Mouse (Mus musculus) limb, embryonic 14.5 days (tissue): Measurements from ENCODE around the gene Trip4. TPM values are rescaled to one million over a fixed set of nuclear protein-coding genes. Genes with fewer than 3 reads are reported as not detected.

Experiments
- ATAC-seq: fragments of 200-750 bp; cut with Nextera tagmentation; 2 replicates; pipeline ENCODE4 v1.8.0; 2017; ENCODE audit warnings: low read depth, moderate number of reproducible peaks, moderate TSS enrichment; ENCODE audit not compliant: low FRiP score
- DNase-seq: peaks from one replicate; pipeline ENCODE4 v3.0.0-alpha.2; 2015; ENCODE audit warnings: low spot score
- H3K27ac ChIP-seq: fragments of 300-500 bp; sonication (generic); replicated peaks from 2 replicates; pipeline ENCODE4 v1.5.1; 2014; ENCODE audit warnings: low read depth, mild to moderate bottlenecking, low read length, moderate library complexity, mixed read lengths
- H3K27me3 ChIP-seq: fragments of 300-500 bp; sonication (generic); 2 replicates; pipeline ENCODE4 v1.6.1; 2014; ENCODE audit warnings: low read length, mixed read lengths; ENCODE audit not compliant: control insufficient read depth, insufficient read depth
- H3K36me3 ChIP-seq: fragments of 300-500 bp; sonication (generic); 2 replicates; pipeline ENCODE4 v1.6.1; 2014; ENCODE audit warnings: mild to moderate bottlenecking, low read length, moderate library complexity, mixed read lengths; ENCODE audit not compliant: control insufficient read depth, insufficient read depth
- H3K4me1 ChIP-seq: fragments of 300-500 bp; sonication (generic); 2 replicates; pipeline ENCODE4 v1.6.1; 2014; ENCODE audit warnings: antibody characterized with exemption, low read length, mixed read lengths; ENCODE audit not compliant: control insufficient read depth, insufficient read depth
- H3K4me2 ChIP-seq: fragments of 300-500 bp; sonication (generic); replicated peaks from 2 replicates; pipeline ENCODE4 v1.6.1; 2014; ENCODE audit warnings: low read depth, mild to moderate bottlenecking, low read length, moderate library complexity; ENCODE audit not compliant: severe bottlenecking
- H3K4me3 ChIP-seq: fragments of 300-500 bp; sonication (generic); replicated peaks from 2 replicates; pipeline ENCODE4 v1.5.1; 2014; ENCODE audit warnings: low read length
- H3K9ac ChIP-seq: fragments of 300-500 bp; sonication (generic); 2 replicates; pipeline ENCODE4 v1.6.1; 2014; ENCODE audit warnings: mild to moderate bottlenecking, low read depth, low read length, moderate library complexity; ENCODE audit not compliant: severe bottlenecking
- H3K9me3 ChIP-seq: fragments of 300-500 bp; sonication (generic); 2 replicates; pipeline ENCODE4 v1.6.1; 2016; ENCODE audit warnings: low read length; ENCODE audit not compliant: control insufficient read depth
- POLR2A ChIP-seq: fragments of 200-500 bp; IDR thresholded peaks from 2 replicates; pipeline ENCODE4 v1.8.0; 2012; ENCODE audit warnings: inconsistent platforms, mild to moderate bottlenecking, moderate library complexity, borderline replicate concordance; ENCODE audit not compliant: insufficient read depth, insufficient read length; ENCODE audit errors: extremely low read depth
- WGBS: fragments of 180-500 bp; shearing (Covaris S2); extraction: QIAGEN DNeasy Blood & Tissue Kit; methylation state at CpG from one replicate; pipeline ENCODE4 v1.1.7; 2014; 5-methylcytosine and 5-hydroxymethylcytosine counted together
- polyA plus RNA-seq, 2 experiments: library from polyadenylated mRNA; depleted of rRNA in 1 of 2; stranded (reverse) in 1 of 2; unstranded in 1 of 2; fragments of >200 nt; fragmentation: Nextera tagmentation in 1 of 2; extraction: Ambion mirVana in 1 of 2; gene quantifications; 2 replicates each; pipeline versions ENCODE4 v1.2.1 to v1.2.3; 2012 to 2014

Trip4 gene
- polyA plus RNA-seq, 2 experiments, result 24.8 to 31.2 TPM

DNA sequence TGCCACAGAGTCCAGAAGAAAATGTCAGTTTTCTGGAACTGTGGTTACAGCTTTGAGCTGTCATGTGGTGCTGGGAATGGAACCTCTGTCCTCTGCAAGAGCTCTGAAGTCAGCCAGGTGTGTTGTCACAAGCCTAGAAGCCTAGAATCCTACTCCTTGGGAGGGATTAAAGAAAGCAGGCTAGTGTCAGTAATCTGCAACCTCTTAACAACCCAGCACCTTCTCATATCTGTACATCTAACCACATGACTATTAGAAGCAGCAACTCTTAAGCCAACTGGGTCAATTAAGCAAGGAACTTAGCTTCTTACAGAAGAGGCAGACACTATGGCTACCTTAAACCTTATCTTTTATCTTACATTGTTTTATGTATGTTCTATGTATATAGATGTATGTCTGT lies 71.7 kb downstream of the Trip4 start:
- Histone ChIP-seq H3K36me3 (peaks cover 29% of the 10 kb centered on the region), H3K4me3 (no peak overlapping the region), H3K27me3 (no peaks in the 10 kb centered on the region), H3K4me2 (no peak overlapping the region), H3K4me1 (no peaks in the 10 kb centered on the region), H3K27ac (no peak overlapping the region), H3K9me3 (no peaks in the 10 kb centered on the region), H3K9ac (no peak overlapping the region)
- no peak for ATAC-seq
- no peak for DNase-seq
- TF ChIP-seq POLR2A, result no peak

DNA sequence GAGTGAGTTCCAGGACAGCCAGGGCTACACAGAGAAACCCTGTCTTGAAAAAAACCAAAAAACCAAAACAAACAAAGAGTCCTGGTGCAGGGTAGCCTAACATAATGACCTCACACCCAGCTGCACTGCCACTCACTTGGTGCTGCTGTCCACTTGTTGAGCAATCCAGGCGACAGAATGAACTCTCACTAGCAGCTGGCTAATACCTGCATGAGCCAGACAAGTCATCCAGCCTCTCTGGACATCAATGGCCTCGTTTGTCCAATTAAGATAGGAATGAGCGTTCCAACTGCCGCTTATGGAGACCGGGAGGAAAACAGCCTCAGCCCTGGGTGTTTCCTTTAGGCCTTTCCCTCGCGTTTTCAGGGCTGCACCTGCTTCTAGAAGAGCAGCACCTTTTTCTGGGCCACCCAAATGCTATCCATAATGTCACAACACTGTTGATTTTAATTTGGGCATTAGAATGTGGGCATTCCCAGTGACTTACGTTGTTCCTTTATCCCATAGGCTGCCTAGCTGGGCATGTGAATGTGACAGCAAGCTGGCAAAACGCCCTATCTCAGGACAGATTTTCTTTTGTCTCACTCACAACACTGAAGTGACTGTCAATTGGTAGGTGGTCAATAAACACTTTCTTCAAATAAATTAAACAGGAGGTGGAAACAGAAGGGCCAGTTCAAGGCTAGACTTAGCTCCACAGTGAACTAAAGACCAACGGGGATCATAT lies 73.8 kb downstream of the Trip4 start:
- WGBS, result 81% methylated on average over 10 of the region's 10 CpGs
- Histone ChIP-seq H3K4me3 (no peak overlapping the region), H3K27ac (no peak overlapping the region), H3K9ac (no peak overlapping the region), H3K4me2 (no peak overlapping the region), H3K27me3 (no peaks in the 10 kb centered on the region), H3K36me3 (peaks cover 25% of the 10 kb centered on the region), H3K4me1 (no peaks in the 10 kb centered on the region), H3K9me3 (no peaks in the 10 kb centered on the region)
- ATAC-seq, result no peak
- TF ChIP-seq POLR2A, result no peak
- no peak for DNase-seq

DNA sequence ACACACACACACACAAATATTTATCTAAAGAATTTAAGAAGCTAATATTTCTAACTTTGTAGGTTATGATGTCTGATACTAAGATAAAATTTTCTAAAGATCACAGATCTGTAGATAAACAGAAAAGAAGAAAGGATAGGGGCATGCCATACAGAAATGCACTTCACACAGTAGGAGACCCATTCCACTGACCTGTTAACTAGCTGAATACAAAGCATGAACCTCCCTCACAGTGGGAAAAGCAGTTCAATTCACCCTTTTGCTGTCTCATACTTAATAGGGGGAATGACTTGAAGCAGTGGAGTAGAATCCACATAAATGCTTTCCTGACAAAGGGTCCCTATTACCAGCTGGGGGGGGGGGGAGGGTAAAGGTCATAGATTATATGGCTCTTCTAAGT lies 75.0 kb downstream of the Trip4 start:
- no peak overlapping the region for H3K9ac ChIP-seq
- no peak overlapping the region for H3K27ac ChIP-seq
- H3K4me3 ChIP-seq, result no peak overlapping the region
- no peak for TF ChIP-seq POLR2A
- DNase-seq, result no peak
- ATAC-seq, result no peak
- no peaks in the 10 kb centered on the region for H3K27me3 ChIP-seq
- H3K4me2 ChIP-seq, result no peak overlapping the region
- peaks cover 25% of the 10 kb centered on the region for H3K36me3 ChIP-seq
- no peaks in the 10 kb centered on the region for H3K9me3 ChIP-seq
- H3K4me1 ChIP-seq, result no peaks in the 10 kb centered on the region; the same call in 1 of the 2 replicates

DNA sequence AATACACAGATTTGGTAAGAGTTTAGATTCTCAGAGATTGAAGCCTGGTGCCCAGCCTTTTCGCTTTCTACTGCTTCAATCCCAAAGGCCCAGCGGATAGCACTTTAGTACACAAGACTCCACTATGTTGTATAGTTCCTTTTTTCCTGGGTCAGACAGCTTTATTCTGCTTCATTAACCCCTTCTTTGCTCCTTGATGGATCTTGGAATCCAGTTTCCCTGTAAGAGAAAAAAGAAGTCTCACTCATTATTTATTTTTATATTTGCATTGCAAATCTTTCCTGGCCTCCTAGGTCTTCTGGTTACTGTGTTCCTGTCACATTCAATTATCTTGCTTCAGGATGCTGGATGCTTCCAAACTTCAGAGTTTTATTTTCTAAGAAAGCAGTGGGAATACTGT lies 75.4 kb downstream of the Trip4 start:
- Histone ChIP-seq H3K4me3 (no peak overlapping the region), H3K27ac (no peak overlapping the region), H3K9me3 (no peaks in the 10 kb centered on the region), H3K9ac (no peak overlapping the region), H3K4me2 (no peak overlapping the region), H3K27me3 (no peaks in the 10 kb centered on the region), H3K4me1 (peaks cover 4% of the 10 kb centered on the region), H3K36me3 (peaks cover 21% of the 10 kb centered on the region)
- no peak for TF ChIP-seq POLR2A
- ATAC-seq (no peak), DNase-seq (no peak)
- WGBS, result 92% methylated on average over 2 of the region's 2 CpGs

DNA sequence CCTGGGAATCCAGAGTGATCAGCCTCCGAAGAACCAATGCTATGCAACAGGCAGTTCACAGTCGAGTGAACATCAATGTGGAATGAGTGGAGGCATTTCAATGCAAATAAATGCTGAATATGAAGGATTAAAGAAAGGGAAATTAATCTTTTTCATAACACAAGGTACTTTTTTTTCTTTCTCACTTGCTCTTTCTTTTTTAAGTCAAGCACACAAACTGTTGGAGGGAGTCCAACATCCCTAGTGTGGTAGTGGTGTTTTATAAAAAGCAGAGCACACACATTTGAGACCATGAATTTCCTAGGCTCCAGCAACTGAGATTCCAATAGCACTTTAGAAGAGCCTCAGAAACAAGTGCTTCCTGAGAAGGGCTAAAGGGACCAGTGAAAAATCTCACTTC lies 76.6 kb downstream of the Trip4 start:
- Histone ChIP-seq H3K4me1 (peaks cover 5% of the 10 kb centered on the region), H3K27me3 (no peaks in the 10 kb centered on the region), H3K9ac (no peak overlapping the region), H3K9me3 (no peaks in the 10 kb centered on the region), H3K4me3 (no peak overlapping the region), H3K4me2 (no peak overlapping the region), H3K36me3 (peaks cover 10% of the 10 kb centered on the region), H3K27ac (no peak overlapping the region)
- WGBS, result 75% methylated on average over 2 of the region's 2 CpGs
- TF ChIP-seq POLR2A, result no peak
- ATAC-seq, result no peak
- DNase-seq, result peak; percentile 35
